Mouse (Mus musculus): ENCODE results near the gene Lrp3. TPM values are rescaled to one million over a fixed set of nuclear protein-coding genes. Genes with fewer than 3 reads are reported as not detected.

The Lrp3 gene
- total and polyA plus RNA-seq, 2 experiments from 2014 or later = 21.7 to 159 TPM

DNA sequence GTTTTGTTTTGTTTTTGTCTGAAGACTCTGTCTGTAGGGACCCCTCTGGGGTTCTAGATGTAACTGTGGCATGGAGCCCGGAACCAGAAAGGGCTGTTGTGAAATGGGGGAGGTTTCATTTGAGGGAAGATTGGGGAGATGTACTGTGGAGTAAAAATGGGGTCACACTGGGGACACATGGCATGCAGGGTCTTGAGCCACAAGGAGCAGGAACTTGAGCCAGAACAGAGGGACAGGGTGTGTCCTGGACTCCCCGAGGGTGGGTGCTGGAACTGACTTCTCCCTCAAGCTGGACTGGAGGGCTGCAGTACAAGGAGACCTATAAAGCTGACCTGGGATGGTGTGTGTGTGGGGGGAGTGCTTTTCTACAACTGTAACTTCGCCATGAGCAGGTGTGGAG is 57.8 kb downstream of the Lrp3 start:
- 82% methylated on average over 3 of the region's 3 CpGs for WGBS
- no peak for ATAC-seq (ENCODE audit: low FRiP score)
- no peaks in the 10 kb centered on the region for H3K9me3 ChIP-seq (ENCODE audit: low read length)
- no peak for DNase-seq (ENCODE audit: low spot score)
- H3K4me2 ChIP-seq (ENCODE audit: low read depth, low read length, poor library complexity, severe bottlenecking) = no peak overlapping the region
- no peaks in the 10 kb centered on the region for H3K36me3 ChIP-seq (ENCODE audit: insufficient read depth, low read length)
- H3K4me3 ChIP-seq (ENCODE audit: low read depth, low read length) = no peak overlapping the region
- H3K27ac ChIP-seq (ENCODE audit: low read depth, low read length) = no peak overlapping the region
- H3K4me1 ChIP-seq (ENCODE audit: insufficient read depth, low read length) = no peaks in the 10 kb centered on the region
- H3K27me3 ChIP-seq (ENCODE audit: insufficient read depth, low read length) = peaks cover 6% of the 10 kb centered on the region; the same call in 1 of the 2 replicates
- no peak overlapping the region for H3K9ac ChIP-seq (replicated peaks; ENCODE audit: low read length, poor library complexity, severe bottlenecking)
- no peak for TF ChIP-seq CTCF (IDR thresholded peaks at IDR 0.05)

DNA sequence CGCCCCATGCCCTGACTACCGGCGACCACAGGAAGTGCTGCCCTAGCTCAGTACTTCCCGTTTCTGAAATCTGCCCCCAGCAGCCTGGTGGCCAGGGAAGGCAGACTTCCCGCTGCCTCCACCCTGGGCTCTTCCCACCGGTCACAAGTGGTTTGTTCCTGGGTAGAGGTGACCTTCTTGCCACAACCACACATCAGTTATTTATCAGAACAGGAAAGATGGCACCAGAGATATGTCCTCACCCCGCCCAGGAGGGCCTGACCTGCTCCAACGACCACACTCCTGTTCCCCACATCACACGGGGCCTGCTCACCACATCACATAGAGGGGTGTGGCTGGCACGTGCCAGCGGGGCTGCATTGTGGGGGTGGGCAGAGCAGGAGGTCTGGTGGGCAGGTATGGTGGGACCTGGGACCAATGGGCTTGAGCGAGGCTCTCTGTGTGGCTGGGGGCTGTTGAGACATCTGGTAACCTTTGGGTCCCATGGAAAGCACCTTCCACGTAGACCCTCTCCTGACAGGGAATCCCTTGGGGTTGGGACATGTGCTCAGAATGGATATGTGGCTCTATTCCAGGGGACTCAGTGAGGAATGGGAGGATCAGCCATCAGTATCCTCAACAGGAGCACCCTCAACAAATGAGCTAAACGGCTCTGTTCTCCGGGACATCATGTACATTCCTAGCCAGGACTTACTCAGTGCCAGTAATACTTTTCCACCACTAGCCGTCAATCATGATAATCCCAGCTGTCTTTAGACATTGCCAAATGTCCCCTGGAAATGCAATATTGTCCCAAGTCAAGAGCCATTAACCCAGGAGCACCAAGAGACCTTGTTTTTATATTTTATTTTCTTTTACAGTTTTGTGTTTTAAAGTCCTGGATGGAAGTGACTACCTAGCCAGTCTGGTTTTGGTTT is 58.5 kb downstream of the Lrp3 start:
- H3K27me3 ChIP-seq (ENCODE audit: insufficient read depth, low read length) = peaks cover 6% of the 10 kb centered on the region; the same call in 1 of the 2 replicates
- no peak overlapping the region for H3K27ac ChIP-seq (ENCODE audit: low read depth, low read length)
- H3K4me3 ChIP-seq (ENCODE audit: low read depth, low read length) = no peak overlapping the region
- H3K36me3 ChIP-seq (ENCODE audit: insufficient read depth, low read length) = no peaks in the 10 kb centered on the region
- H3K4me1 ChIP-seq (ENCODE audit: insufficient read depth, low read length) = no peaks in the 10 kb centered on the region
- H3K4me2 ChIP-seq (ENCODE audit: low read depth, low read length, poor library complexity, severe bottlenecking) = no peak overlapping the region
- H3K9me3 ChIP-seq (ENCODE audit: low read length) = no peaks in the 10 kb centered on the region
- no peak overlapping the region for H3K9ac ChIP-seq (replicated peaks; ENCODE audit: low read length, poor library complexity, severe bottlenecking)
- ATAC-seq (ENCODE audit: low FRiP score) (no peak), DNase-seq (ENCODE audit: low spot score) (no peak)
- no peak for TF ChIP-seq CTCF (IDR thresholded peaks at IDR 0.05)
- WGBS = 79% methylated on average over 16 of the region's 16 CpGs

GRCm38 (mm10) chr7:35154449-35154848 is 60.8 kb downstream of the Lrp3 start:
- no peak for TF ChIP-seq CTCF (IDR thresholded peaks at IDR 0.05)

DNA sequence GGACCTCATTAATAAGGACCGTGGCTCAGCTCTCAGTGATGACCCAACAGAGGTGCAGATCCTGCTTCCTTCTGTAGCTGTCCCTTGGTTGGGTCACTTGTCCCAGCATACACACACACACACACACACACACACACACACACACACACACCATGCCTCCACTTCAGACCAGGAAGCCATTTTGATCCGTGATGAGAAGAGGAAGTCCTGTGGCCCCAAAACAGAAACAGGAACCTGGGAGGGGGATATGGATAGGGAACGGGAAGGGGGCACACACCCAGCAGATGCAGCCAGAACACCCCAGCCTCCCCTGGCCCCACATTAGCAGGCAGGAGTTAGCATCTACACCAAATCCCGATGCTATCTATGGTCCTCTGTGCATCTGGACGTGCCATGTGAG is 64.4 kb downstream of the Lrp3 start:
- no peaks in the 10 kb centered on the region for H3K9me3 ChIP-seq (ENCODE audit: low read length)
- H3K4me1 ChIP-seq (ENCODE audit: insufficient read depth, low read length) = no peaks in the 10 kb centered on the region
- H3K27me3 ChIP-seq (ENCODE audit: insufficient read depth, low read length) = peaks cover 5% of the 10 kb centered on the region; the same call in 1 of the 2 replicates
- no peak overlapping the region for H3K4me3 ChIP-seq (ENCODE audit: low read depth, low read length)
- no peak overlapping the region for H3K27ac ChIP-seq (ENCODE audit: low read depth, low read length)
- no peak for DNase-seq (ENCODE audit: low spot score)
- no peaks in the 10 kb centered on the region for H3K36me3 ChIP-seq (ENCODE audit: insufficient read depth, low read length)
- 85% methylated on average over 5 of the region's 5 CpGs for WGBS
- no peak overlapping the region for H3K4me2 ChIP-seq (ENCODE audit: low read depth, low read length, poor library complexity, severe bottlenecking)
- TF ChIP-seq CTCF (IDR thresholded peaks at IDR 0.05) = no peak
- no peak for ATAC-seq (ENCODE audit: low FRiP score)
- H3K9ac ChIP-seq (replicated peaks; ENCODE audit: low read length, poor library complexity, severe bottlenecking) = no peak overlapping the region

More at GRCm38 (mm10) chr7:35154449-35154848, 60.8 kb downstream of the Lrp3 start:
- whole genome bisulfite sequencing = 77% methylated on average over 12 of the region's 12 CpGs
- ATAC-seq (ENCODE audit: low FRiP score) = no peak
- Histone ChIP-seq H3K4me2 (ENCODE audit: low read depth, low read length, poor library complexity, severe bottlenecking) (no peak overlapping the region), H3K4me3 (ENCODE audit: low read depth, low read length) (no peak overlapping the region), H3K27me3 (ENCODE audit: insufficient read depth, low read length) (peaks cover 6% of the 10 kb centered on the region; the same call in 1 of the 2 replicates), H3K27ac (ENCODE audit: low read depth, low read length) (no peak overlapping the region), H3K9ac (replicated peaks; ENCODE audit: low read length, poor library complexity, severe bottlenecking) (no peak overlapping the region), H3K36me3 (ENCODE audit: insufficient read depth, low read length) (no peaks in the 10 kb centered on the region), H3K4me1 (ENCODE audit: insufficient read depth, low read length) (no peaks in the 10 kb centered on the region), H3K9me3 (ENCODE audit: low read length) (no peaks in the 10 kb centered on the region)
- no peak for DNase-seq (ENCODE audit: low spot score)

Other genes starting within 250 kb of the Lrp3 start
- gene Cebpg, start 158.9 kb downstream of the Lrp3 start, total RNA-seq (2014; rRNA removed) = 13.9 and 31.9 TPM in 2 replicates
- gene Cebpg, start 158.9 kb downstream of the Lrp3 start, polyA plus RNA-seq (2015; fragmentation: Nextera tagmentation; extraction: Ambion mirVana) = 10.8 and 12.8 TPM in 2 replicates
- 3.9 and 11.3 TPM in 2 replicates for gene Cebpa, start 96.2 kb downstream of the Lrp3 start, total RNA-seq (2014; rRNA removed)
- 0.44 and 0.67 TPM in 2 replicates for gene Cebpa, start 96.2 kb downstream of the Lrp3 start, polyA plus RNA-seq (2015; fragmentation: Nextera tagmentation; extraction: Ambion mirVana)
- gene Slc7a10, start 29.1 kb downstream of the Lrp3 start, total RNA-seq (2014; rRNA removed) = 37.1 and 39.1 TPM in 2 replicates
- gene Slc7a10, start 29.1 kb downstream of the Lrp3 start, polyA plus RNA-seq (2015; fragmentation: Nextera tagmentation; extraction: Ambion mirVana) = 24.1 and 29.4 TPM in 2 replicates
- 8.0 and 11.5 TPM in 2 replicates for gene Gpatch1, start 102.9 kb upstream of the Lrp3 start, total RNA-seq (2014; rRNA removed)
- 21.9 and 22.2 TPM in 2 replicates for gene Gpatch1, start 102.9 kb upstream of the Lrp3 start, polyA plus RNA-seq (2015; fragmentation: Nextera tagmentation; extraction: Ambion mirVana)
- gene Rhpn2, start 118.7 kb upstream of the Lrp3 start, total RNA-seq (2014; rRNA removed) = 3.1 and 3.5 TPM in 2 replicates
- gene Rhpn2, start 118.7 kb upstream of the Lrp3 start, polyA plus RNA-seq (2015; fragmentation: Nextera tagmentation; extraction: Ambion mirVana) = 1.7 and 1.9 TPM in 2 replicates
- 5.8 and 8.8 TPM in 2 replicates for gene Faap24, start 181.3 kb upstream of the Lrp3 start, total RNA-seq (2014; rRNA removed)
- 10.4 and 11.5 TPM in 2 replicates for gene Faap24, start 181.3 kb upstream of the Lrp3 start, polyA plus RNA-seq (2015; fragmentation: Nextera tagmentation; extraction: Ambion mirVana)
- gene Cep89, start 181.5 kb upstream of the Lrp3 start, total RNA-seq (2014; rRNA removed) = 7.7 and 15.1 TPM in 2 replicates
- gene Cep89, start 181.5 kb upstream of the Lrp3 start, polyA plus RNA-seq (2015; fragmentation: Nextera tagmentation; extraction: Ambion mirVana) = 27.5 and 27.6 TPM in 2 replicates
- gene Slc7a9, start 233.3 kb upstream of the Lrp3 start, total RNA-seq (2014; rRNA removed) = not detected in 2 replicates
- 0.59 TPM in 1 of 2 replicates, not detected in the other for gene Slc7a9, start 233.3 kb upstream of the Lrp3 start, polyA plus RNA-seq (2015; fragmentation: Nextera tagmentation; extraction: Ambion mirVana)

Data from midbrain, postnatal 0 days (tissue).